Mouse (Mus musculus) gastrocnemius, postnatal 4 days (tissue): ENCODE data around the gene Nell2. TPM values are rescaled to one million over a fixed set of nuclear protein-coding genes. Genes with fewer than 3 reads are reported as not detected.

Experiments
- DNase-seq, 2 experiments: peaks; one replicate each; pipeline ENCODE4 v3.0.0; 2021 to 2022; ENCODE audit warnings: low spot score in 2 of 2, mixed read lengths in 2 of 2
- total RNA-seq, 2 experiments: library from RNA; stranded (reverse); gene quantifications; 2 replicates each; pipeline ENCODE4 v1.2.3; 2021

Nell2 gene
- total RNA-seq, 2 experiments from 2014 or later: 0.73 to 1.1 TPM

DNA sequence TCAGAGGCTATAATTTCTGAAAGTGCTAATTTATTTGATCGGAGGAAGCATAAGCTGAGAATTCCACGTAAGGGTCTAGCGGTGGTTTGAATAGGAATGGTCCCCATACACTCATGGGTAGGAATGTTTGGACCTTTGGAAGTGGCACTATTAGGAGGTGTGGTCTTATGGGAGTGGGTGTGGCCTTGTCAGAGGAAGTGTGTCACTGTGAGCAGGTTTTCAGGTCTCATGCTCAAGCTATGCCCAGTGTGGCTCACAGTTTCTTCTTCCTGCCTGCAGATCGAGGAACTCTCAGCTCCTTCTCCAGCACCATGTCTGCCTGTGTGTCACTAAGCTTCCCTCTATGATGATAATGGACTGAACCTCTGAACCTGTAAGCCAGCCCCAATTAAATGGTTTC lies 46.8 kb downstream of the Nell2 start:
- DNase-seq: no peak

DNA sequence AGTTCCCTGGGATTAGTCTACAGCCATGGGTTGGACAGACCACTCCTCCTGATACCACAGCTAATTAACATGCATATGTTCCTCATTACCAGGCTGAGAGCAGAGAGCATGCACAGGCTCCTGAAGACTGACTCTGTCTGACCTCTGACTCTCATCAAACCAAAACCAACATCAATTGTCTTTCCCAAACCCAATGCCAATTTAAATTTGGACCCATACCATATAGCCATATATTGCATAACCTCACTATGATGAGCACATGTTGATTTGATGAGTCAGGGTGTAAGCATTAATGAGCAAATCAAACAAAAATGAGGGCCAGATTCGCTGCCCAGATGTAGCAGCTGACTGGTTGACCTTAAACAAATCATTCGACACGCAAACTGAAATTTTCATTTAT lies 51.9 kb downstream of the Nell2 start:
- DNase-seq: no peak

DNA sequence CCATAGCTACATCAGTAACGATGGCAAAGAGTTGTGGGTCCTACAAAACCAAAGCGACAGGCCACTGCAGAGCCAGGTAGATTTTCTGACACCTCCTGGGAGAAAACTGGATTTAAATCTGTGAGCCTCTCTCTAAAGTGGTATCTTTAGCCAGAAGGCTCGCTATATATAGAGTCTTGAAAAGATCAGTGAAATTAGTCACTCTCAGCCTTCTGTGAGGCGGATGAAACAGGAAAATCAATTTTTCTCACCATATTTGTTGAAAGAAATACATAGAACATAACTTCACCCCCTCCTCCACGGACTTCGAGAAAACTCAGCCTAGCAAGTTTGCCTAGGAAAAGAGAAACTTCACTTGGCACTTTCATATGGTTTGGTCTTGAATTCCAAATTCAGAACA lies 54.4 kb downstream of the Nell2 start:
- DNase-seq: no peak

DNA sequence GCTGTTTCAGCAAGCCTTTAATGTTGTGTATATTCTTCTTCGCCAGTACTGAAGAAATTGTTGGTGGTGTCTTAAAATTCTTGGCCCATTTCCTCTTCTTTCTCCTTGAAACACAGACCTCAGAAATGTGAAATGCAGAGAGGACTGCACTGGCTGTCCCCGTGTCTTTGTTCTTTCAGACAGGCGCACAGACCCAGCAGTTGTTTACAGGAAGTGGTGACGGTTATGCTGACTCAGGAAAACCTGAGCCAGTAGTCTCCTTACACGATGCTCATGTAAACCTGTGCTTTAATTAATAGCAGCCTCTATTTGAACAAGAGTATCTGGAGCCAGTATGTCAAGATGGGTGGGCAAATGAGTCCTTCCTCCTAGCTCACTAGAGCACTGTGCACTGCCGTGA lies 61.2 kb downstream of the Nell2 start:
- DNase-seq: no peak

DNA sequence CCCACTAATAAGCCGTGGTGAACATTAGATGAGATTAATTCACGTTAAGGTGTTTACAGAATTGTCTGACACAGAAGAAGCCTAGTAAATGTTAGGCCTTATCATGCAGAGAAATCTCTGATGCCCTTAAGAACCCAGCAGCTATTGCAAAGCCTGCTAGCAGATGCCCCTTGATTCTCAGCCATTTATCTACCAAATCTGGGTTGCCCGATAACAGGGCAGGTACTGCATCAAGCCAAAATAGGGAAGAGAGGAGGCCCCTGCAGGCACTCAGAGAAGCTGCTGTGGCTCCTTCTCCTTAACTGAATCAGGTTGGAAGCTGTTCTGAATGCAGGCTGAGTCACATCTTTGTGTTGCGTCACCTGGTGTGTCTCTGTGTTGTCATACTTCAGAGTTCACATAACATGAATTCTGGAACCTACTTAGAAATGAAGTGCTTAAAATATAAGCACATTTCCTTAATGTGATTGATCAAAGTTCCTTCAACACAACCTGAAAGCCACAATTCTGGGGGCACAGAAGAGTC lies 68.3 kb downstream of the Nell2 start:
- no peak for DNase-seq

DNA sequence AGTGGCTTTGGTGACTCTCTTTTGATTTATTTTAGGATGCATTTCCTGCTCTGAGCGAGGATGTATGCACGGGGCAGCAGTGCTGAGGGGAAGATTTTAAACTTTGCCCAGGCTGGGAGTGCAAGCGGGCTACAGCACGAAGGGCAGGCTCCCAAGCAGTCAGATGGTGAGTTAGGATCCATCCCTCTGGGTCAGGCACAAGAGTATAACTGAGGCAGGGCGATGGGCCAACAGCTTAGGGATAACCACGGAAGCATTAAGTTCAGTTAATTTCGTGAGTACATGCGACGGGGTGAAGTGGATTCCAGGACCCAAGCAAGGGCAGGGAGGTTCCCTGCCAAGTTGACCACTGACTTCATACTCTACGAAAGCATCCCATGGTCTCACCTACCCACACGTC lies 83.8 kb downstream of the Nell2 start:
- DNase-seq: no peak

DNA sequence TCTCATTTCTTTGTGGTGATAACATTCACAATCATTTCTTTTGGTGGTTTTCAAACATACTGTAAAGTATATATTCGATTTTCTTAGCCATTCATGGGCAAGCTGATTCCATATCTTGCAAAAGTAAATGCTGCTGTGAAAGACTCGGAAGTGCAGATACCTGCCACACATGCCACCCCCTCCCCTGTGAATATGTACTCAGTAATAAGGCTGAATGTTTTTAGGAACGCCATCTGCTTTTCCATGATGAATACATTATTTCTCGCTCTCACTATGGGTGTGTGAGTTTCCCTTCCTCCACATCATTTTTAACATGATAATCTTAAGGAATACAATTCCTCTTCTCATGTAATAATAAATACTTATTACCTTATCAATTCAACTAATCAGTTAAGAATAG lies 90.6 kb downstream of the Nell2 start:
- no peak for DNase-seq

DNA sequence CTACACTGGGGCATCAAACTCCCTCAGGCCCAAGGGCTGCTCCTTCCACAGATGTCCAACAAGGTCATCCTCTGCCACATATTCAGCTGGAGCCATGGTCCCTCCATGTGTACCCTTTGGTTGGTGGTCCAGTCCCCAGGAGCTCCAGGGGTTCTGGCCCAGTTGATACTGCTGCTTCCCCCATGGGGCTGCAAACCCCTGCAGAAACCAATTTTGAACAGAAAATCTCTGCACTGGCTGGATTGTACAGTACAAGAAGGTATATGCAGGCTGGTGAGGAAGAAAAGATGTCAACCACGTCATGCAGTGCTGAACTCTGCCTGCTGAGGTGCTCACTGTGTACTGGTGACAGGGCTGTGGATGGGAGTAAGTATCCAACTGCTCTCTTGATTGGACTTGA lies 92.1 kb downstream of the Nell2 start:
- DNase-seq: no peak

DNA sequence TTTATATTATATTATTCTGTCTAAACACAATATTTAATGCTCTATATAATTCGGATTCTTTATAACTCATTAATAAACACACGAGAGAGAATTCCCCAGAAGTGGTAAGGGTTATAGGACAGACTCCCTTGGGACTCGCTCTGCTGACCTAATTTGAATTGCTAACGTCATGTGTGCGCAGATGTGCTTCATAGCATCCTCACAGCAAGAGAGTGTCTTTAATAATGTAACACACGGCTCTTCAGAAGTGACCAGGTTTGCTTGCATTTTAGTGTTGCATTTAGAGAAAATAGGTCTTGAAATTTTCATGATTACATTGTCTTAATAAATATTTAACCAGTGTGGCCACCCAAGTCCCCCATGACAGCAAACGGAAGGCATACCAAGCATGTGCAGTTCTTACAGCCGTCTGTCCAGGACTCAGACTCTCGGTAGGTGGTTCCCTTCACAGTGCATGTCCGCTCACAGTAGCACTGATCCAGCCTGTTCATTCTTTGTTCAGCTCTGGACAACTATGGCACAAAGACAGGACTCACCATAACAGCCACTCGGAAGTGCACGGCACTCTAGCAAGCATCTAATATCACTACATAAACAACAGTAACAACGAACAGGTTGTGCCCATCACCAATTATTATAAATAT lies 97.1 kb downstream of the Nell2 start:
- no peak for DNase-seq

DNA sequence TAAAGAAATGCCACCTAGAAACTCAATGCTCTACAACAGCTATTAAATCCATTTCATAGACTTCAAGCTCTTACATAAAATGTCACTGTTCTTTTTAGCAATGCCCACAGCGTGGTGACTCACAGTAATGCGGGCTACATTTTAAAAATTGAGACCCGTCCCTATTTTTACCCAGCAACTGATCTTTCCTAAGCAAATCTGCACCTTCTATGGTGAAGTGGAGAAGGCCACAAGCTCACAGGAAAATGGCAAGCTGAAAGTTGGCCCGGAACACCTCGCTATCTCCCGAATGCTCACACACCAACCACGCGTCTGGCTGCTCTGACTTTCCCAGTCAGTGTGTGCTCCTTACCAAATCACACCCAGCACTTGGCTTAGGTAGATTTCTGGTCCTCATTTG lies 98.4 kb downstream of the Nell2 start:
- no peak for DNase-seq

DNA sequence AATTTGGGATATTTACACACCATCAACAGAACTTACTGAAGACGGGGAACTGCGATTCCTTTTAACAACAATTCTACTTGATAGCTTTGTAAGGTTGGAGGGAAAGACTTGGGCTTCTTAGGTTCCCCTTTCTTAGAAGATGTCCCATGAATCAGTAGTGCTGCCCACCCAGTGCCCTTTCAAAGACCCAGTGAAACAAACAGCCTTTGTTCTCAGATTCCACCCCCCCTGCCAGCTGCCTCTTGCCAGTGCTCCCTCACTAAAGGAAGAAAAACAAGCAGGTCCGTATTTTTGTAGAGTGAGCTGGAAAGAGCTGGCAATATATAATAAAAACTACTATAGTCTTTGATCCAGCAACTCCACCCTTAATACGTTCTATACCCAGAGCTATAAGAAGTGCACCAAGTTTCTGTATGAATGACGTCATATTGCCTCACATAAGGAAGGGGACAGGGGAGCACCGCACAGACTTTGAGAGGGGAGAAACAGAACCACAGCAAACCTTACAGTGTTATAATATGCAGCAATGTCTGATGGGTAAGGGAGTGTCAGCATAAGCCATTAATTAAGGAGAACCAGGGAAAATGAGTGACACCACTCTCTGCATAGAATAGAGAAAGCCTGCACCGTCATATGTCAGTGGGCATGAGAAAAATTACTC lies 100.2 kb downstream of the Nell2 start:
- DNase-seq: no peak

DNA sequence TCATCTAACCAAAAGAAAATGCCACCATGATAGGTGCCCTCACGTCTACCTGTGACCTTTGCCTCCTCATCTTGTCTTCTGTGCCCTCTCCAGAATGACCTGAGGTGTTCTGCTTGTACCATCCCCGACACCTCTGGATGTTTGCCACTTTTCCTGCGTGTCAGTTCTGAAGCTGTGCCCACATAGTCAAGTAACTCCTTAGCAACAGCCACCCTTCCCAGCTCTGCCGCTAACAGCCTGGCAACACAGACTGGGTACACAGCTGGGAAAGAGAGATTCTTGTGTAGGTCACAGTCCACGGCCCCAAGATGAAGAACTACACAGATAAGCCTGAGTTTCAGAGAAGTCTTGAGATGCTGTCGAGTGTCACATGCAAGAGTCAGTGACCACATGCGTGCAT lies 103.3 kb downstream of the Nell2 start:
- no peak for DNase-seq

DNA sequence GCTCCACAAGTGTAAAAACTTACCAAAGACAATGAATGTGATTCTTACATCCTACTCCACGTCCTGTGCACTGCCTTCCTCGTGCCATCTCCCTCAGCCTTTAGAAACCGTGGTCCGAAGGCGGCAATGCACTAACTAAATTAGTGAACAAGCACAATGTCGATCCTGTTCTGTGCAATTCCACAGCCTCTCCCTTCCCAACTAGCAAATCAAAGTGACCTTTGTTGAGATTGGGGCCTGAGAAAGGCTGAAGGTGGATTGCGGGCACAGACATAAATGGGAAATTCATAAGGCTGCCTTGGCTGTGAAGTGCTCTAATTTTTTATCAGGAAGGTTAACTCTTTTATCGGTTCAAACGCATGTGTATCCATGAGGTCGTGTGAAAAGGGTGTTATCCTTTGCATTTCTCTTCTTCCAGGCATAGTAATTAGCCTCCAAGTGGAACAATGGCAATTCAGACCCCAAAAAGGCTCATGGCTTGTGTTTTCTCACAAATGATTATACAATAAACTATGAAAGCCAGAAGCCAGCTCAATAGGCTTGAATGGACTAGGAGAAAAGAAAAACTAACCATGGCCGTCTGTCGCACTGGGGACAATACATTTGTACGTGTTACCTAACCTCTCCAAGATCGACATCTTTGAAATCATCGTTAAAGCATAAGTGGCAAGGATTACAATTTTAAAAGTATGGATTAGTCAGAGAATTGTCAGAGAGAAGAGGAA lies 106.0 kb downstream of the Nell2 start:
- DNase-seq: no peak

DNA sequence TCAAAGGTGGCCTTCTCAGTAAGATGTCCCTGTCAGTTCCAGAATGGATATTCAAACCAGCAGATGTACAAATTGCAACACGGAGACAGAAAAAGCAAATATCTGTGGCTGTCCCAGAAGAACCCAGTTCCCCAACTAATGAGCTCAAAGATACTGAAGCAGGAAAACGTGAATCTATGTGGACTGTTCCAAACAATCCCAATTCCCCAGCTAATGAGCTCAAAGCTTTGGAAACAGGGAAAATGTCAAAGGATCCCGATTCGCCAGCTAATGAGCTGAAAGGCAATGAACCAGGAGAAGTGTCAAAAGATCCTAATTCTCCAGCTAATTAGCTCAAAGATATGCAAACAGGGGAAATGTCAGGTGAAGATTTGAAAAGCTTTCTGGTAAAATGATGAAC lies 109.7 kb downstream of the Nell2 start:
- no peak for DNase-seq

DNA sequence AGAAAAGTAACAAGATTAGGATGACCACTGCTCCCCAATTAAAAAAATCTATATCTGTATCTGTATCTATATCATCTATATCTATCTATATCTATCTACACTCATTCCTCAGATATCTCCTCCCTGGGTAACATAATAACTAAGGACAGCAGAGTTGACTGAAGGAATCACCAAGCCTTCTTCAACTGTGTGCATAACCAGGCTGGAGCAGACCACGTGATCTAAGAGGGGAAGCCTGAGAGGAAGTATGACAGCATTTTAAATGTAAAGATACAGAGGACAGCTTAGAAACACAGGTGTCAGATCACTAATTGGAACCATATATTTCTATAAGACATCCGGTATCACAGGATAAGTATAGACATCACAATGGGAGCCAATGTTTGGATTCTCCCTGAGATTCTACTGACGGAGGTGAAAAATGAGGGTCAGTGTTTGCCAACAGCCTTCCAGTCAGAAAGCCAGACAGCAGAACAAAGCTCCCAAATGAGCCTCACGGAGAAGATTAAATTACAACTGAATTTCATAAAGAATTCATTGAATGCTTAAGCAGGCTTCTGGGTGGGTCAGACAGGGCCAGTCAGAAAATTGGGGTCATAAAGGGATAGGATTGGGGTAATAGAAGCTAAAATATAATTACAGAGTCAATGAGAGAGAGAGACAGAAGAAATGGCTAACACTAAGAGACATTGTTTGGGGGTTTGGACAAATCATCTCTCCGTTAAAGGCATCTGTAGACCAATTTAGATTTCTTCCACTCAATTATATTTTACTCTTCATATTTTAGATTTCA lies 116.2 kb downstream of the Nell2 start:
- DNase-seq: no peak

DNA sequence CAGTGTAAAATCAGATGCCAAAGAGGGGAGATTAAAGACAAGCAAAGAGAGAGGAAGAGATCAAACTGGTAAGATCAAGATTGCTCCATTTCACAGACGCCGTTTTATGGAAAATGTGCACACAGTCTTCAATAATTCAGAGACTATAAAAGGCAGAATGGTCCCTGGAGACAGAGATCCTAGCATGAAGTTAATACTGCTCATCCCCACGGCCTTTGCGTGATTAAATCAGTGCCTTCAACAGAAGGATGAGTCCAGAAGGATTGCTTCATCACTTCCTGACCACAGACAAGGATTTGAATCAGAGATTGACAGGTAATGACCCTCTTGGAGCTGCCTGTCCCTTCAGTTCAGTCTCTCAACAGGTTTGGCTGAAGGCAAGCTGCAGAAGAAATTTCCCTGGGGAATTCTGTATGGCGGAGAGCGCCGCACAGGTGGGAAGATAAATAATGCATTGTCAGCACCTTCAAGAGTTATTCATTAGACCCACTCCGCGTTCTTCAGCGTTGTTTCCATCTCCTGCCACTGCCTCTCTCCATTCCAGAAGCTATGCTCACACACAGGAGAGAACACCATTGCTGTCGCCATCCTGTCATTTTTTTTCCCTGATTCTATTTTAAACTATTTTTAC lies 118.0 kb downstream of the Nell2 start:
- DNase-seq: no peak

DNA sequence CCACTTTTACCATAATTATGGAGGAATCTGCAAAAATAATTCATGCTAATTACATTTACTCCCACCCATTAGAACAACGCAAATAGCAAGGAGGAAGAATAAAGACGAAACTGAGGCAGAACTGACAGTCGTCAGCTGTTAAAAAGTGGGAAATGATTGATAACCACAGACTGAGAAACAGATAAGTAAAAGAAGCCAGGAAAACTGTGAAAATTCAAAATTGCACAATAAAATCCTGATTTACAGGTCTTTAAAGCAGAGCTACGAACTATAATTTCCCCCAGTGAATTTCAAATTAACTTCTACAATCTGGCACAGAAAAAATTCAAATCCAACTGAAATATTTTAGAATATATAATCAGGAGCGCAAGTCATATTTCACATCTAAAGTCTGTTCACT lies 138.0 kb downstream of the Nell2 start:
- DNase-seq: no peak

DNA sequence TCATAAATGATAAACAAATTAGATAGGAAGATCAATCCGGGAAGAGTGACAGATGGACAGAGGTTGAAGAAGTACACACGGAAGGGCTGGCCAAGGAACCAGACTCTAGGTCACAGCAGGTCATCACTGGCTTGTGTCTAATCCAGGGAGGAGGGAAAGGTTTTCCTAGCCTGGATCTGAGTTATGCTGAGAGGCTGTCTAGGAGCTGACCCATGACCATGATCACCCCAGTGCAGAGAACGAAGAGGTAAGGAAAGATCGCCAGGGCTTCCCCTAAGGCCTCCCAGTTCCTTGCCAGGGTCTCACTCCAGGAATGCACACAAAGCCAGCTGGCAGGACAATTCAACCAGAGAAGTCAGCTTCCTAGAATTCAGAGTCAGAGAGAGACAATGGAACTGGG lies 139.4 kb downstream of the Nell2 start:
- no peak for DNase-seq

DNA sequence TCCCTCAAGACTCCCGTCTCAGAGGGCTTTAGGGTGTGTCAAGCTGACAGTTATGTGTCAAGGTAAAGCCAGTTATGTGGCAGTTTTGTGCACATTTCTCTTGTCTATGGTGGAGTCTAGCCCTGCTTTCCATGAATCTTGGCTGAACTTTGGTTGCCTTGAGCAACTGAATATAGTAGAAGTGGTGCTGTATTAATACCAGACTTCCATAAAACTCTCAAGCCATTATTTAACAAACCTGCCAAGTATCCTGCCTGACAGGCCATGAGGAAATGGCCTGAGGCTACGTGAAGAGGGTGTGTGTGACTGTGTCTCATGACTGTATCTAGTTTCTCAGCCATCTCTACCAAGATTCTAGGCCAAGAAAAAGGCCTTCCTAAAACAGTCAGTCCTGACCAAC lies 147.5 kb downstream of the Nell2 start:
- DNase-seq: no peak

DNA sequence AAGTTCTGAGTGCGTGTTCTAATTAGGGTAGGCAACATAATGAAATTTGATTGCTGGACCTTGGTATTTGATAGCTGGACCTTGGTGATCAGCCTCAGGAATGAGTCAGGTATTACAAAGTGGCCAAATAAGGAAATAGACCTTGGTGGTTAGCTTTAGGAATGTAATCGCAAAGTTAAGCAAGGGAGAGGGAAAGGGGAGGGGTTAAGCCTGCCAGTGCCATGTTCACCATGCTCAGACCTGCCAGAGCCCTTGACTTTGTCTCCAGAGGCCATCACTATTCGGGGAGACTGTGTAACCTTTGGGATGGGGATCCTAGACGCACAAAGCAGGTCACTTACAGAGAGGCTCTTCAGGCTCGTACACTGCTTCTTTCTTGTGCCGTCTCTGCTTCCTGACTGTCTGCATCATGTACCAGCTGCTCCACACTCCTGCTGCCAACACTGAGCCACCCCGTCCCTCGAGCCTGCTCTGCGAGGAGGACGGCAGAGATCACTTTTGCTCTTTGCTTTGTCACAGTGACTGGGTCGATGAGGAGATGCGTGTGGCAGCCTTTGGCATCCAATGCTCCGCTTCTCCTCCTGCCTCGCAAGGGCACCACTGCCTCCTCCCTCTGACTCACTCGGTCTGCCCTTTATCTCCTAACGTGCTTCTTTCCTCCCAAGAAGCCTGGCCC lies 157.5 kb downstream of the Nell2 start:
- DNase-seq: no peak

DNA sequence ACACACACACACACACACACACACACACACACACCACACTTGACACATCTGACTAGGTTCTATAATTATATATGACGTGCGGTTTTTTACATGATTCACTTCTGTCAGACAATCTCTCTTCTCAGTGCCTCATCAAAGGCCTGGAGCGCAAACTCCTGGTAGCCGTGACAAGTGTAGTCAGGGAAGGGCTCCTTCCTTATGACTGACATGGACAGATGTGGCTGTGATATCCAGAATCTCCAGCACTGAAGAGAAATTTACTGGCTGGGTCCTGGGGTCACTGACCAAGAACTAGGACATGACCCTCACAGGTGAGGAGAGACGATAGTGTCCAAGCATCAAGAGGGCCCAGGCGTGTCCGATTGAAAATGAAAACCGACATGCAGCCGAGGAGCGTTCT lies 160.2 kb downstream of the Nell2 start:
- no peak for DNase-seq
